Mouse (Mus musculus) olfactory bulb, adult 2 months (tissue): ENCODE data around the gene Slco2b1.

Experiments used
- CTCF ChIP-seq: fragments of 200-500 bp; IDR thresholded peaks from 2 replicates; pipeline ENCODE4 v1.5.1; 2012; ENCODE audit warnings: low read depth, mild to moderate bottlenecking, low read length, moderate library complexity; ENCODE audit not compliant: insufficient read depth
- POLR2A ChIP-seq: fragments of 200-500 bp; IDR thresholded peaks from 2 replicates; pipeline ENCODE4 v1.6.1; 2012; ENCODE audit warnings: mild to moderate bottlenecking, low read depth, low read length, moderate library complexity; ENCODE audit not compliant: insufficient read depth

DNA sequence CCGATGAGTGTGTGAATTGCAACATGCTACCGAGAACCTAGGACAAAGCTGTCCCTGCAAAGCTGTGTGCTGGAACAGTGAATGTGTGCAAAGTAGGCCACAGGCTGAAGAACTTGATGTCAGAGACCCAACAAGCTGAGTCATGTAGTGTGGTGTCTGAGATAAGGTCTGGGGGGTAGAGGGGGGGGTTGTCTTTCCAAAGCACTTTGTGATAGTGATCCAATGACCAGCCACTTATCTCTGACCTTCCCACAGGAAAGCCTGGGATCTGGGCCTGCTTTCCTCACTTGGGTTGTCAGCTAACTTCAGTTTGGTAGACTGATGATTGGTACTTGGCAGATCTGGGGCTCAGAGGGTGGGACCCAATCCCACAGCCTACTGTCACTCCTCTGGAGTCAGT, 23.5 kb upstream of the Slco2b1 start:
- TF ChIP-seq CTCF = no peak
- TF ChIP-seq POLR2A = no peak
